Mouse (Mus musculus): ENCODE measurements around the gene Grm8. TPM values are rescaled to one million over a fixed set of nuclear protein-coding genes. Genes with fewer than 3 reads are reported as not detected.

Grm8 gene
- total RNA-seq, 2 experiments from 2014 or later = 22.9 to 27.3 TPM

- no peak overlapping the region for H3K27ac ChIP-seq
- no peak overlapping the region for H3K4me3 ChIP-seq
- intact Hi-C loops (cut with DNase I) = no loop called here
- no peak for TF ChIP-seq CTCF (IDR thresholded peaks at IDR 0.05)
- no peak for DNase-seq (ENCODE audit: extremely low spot score in 1 of 2, low spot score in 2 of 2)
Measured at GRCm38 (mm10) chr6:27812789-27813188, 322.2 kb downstream of the Grm8 start.

- Histone ChIP-seq H3K4me3 (no peak overlapping the region), H3K27ac (peak overlapping the region; percentile 10; the same call in 1 of the 2 replicates)
- TF ChIP-seq CTCF (IDR thresholded peaks at IDR 0.05) = no peak
- intact Hi-C loops (cut with DNase I) = no loop called here
- DNase-seq (ENCODE audit: extremely low spot score in 1 of 2, low spot score in 2 of 2) = no peak
Measured at GRCm38 (mm10) chr6:27809996-27810395, 325.0 kb downstream of the Grm8 start.

DNA sequence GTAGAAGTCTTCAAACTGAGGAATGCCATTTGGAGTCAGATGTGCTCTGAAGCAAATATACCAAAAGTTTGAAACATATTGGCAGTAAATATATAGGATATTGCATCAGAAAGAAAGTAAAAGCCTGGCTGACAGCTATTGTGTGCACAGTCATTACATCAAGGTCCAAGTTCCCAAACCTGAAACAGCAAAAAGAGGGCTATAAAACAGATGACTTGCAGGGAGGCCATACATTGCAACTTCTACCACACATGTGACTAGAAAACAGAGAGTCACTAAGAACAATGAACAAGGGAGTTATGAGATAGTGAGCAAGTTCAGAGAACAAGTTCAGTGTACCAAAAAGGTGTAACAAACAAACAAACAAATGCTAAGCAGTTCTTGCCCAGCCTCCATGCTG, 328.2 kb downstream of the Grm8 start:
- no peak overlapping the region for H3K27ac ChIP-seq
- H3K4me3 ChIP-seq = no peak overlapping the region
- TF ChIP-seq CTCF (IDR thresholded peaks at IDR 0.05) = no peak
- no peak for DNase-seq (ENCODE audit: extremely low spot score in 1 of 2, low spot score in 2 of 2)
- intact Hi-C loops (cut with DNase I) = no loop called here

- no peak overlapping the region for H3K4me3 ChIP-seq
- DNase-seq (ENCODE audit: extremely low spot score in 1 of 2, low spot score in 2 of 2) = no peak
- no peak overlapping the region for H3K27ac ChIP-seq
- intact Hi-C loops (cut with DNase I) = no loop called here
- no peak for TF ChIP-seq CTCF (IDR thresholded peaks at IDR 0.05)
Measured at GRCm38 (mm10) chr6:27800881-27801572, 334.0 kb downstream of the Grm8 start.

DNA sequence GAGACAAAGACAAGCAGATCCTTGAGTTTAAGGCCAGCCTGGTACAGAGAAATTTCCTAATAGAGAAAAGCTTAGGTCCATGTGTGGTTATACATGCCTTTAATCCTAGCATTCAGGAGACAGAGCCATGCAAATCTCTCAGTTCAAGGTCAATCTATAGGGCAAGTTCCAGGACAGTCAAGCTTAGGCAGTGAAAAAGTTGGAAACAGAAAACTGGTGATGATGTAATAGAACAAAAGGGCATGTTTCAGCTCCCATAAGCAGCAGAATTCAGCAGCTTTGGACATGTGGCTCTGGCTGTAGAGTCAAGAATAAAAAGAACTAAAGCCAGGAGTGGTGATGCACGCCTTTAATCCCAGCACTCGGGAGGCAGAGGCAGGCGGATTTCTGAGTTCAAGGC, 336.2 kb downstream of the Grm8 start:
- no peak overlapping the region for H3K4me3 ChIP-seq
- no peak overlapping the region for H3K27ac ChIP-seq
- no peak for DNase-seq (ENCODE audit: extremely low spot score in 1 of 2, low spot score in 2 of 2)
- no peak for TF ChIP-seq CTCF (IDR thresholded peaks at IDR 0.05)
- intact Hi-C loops (cut with DNase I) = no loop called here

- no peak for TF ChIP-seq CTCF (IDR thresholded peaks at IDR 0.05)
- no peak for DNase-seq (ENCODE audit: extremely low spot score in 1 of 2, low spot score in 2 of 2)
- intact Hi-C loops (cut with DNase I) = loop anchor here (1.0 kb wide), 1 partner anchor 100 kb away; no protein-coding TSS in a partner anchor
- H3K4me3 ChIP-seq = no peak overlapping the region
- peak overlapping the region; percentile 62 for H3K27ac ChIP-seq
Measured at GRCm38 (mm10) chr6:27789566-27789965, 345.4 kb downstream of the Grm8 start.

- peak in 1 of 2 experiments; percentile 10 for DNase-seq (ENCODE audit: extremely low spot score in 1 of 2, low spot score in 2 of 2)
- intact Hi-C loops (cut with DNase I) = loop anchor here (1.0 kb wide), 1 partner anchor 100 kb away; no protein-coding TSS in a partner anchor
- Histone ChIP-seq H3K27ac (peak overlapping the region; percentile 62), H3K4me3 (no peak overlapping the region)
- no peak for TF ChIP-seq CTCF (IDR thresholded peaks at IDR 0.05)
Measured at GRCm38 (mm10) chr6:27789151-27789550, 345.8 kb downstream of the Grm8 start.

- Histone ChIP-seq H3K4me3 (no peak overlapping the region), H3K27ac (no peak overlapping the region)
- DNase-seq (ENCODE audit: extremely low spot score in 1 of 2, low spot score in 2 of 2) = no peak
- intact Hi-C loops (cut with DNase I) = no loop called here
- no peak for TF ChIP-seq CTCF (IDR thresholded peaks at IDR 0.05)
Measured at GRCm38 (mm10) chr6:27782251-27782650, 352.7 kb downstream of the Grm8 start.

DNA sequence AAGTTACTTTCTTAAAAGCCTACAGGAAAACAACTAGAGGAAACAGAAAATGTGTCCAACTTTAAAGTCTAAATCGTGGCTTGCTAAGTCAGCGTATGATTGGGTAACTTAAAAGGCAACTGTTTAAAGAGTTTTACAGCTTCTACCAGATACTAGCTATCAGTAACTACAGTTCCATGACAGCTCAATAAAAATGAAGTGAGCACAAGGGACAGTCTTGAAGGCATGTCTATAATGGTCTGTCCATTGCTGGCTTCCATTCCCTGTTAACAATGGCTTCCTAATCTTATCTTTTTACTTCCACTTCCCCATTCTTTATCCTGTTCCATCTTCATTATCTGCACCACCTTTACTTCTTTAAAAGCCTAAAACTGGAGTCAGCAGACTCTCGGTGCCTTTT, 353.6 kb downstream of the Grm8 start:
- H3K27ac ChIP-seq = no peak overlapping the region
- TF ChIP-seq CTCF (IDR thresholded peaks at IDR 0.05) = no peak
- H3K4me3 ChIP-seq = no peak overlapping the region
- intact Hi-C loops (cut with DNase I) = loop anchor here (2.0 kb wide), 1 partner anchor 93 kb away; no protein-coding TSS in a partner anchor
- no peak for DNase-seq (ENCODE audit: extremely low spot score in 1 of 2, low spot score in 2 of 2)

DNA sequence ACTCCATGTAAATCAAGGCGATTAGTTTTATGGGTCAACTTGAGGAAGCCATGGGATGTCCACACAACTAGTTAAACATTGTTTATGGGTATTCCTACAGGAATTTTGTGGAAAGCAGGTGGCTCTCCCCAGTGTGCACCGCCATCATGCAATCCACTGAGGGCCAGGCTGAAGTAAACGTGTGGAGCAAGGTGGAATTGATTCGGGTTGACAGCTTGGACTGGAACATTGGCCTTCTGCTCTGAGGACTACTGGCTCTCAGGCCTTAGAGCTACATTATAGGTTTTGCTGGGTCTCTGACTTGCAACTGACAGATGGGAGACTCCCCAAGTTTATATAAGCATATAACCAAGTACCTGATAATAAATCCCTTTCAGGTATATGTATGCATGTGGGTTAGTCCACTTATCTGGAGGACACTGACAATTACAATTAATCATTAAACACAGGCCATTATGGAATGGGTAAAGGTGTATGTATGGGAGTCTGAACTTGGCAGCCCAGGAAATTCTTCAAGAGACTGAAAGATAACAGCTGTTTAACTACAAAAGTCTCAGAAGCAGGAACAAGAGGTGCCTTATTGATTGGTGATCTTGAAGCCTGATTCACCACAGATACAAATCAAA, 359.2 kb downstream of the Grm8 start:
- TF ChIP-seq CTCF (IDR thresholded peaks at IDR 0.05) = no peak
- intact Hi-C loops (cut with DNase I) = no loop called here
- DNase-seq (ENCODE audit: extremely low spot score in 1 of 2, low spot score in 2 of 2) = no peak
- Histone ChIP-seq H3K4me3 (no peak overlapping the region), H3K27ac (no peak overlapping the region)

DNA sequence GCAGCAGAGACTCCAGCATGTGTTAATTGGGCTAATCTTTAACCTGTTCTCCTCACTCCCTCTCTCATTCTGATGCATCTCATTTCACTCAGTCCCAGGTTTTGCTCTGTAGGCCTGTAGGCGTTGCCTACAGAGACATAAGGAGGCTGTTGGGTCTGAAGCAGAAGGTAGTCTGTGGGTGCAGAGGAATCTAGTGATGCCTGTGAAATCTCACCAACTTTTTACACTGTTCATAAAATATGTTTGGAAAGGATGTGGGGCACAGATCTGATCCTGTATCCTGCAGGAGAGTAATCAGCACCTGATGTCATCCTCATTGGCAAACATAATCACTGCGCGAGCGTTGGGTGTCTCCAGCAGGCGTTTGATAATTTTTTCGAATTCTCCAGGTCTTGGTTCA, 372.9 kb downstream of the Grm8 start:
- intact Hi-C loops (cut with DNase I) = loop anchor here (1.0 kb wide), 1 partner anchor 26 kb away; no protein-coding TSS in a partner anchor
- Histone ChIP-seq H3K27ac (no peak overlapping the region), H3K4me3 (no peak overlapping the region)
- DNase-seq (ENCODE audit: extremely low spot score in 1 of 2, low spot score in 2 of 2) = peak; percentile 10 to 25
- no peak for TF ChIP-seq CTCF (IDR thresholded peaks at IDR 0.05)

DNA sequence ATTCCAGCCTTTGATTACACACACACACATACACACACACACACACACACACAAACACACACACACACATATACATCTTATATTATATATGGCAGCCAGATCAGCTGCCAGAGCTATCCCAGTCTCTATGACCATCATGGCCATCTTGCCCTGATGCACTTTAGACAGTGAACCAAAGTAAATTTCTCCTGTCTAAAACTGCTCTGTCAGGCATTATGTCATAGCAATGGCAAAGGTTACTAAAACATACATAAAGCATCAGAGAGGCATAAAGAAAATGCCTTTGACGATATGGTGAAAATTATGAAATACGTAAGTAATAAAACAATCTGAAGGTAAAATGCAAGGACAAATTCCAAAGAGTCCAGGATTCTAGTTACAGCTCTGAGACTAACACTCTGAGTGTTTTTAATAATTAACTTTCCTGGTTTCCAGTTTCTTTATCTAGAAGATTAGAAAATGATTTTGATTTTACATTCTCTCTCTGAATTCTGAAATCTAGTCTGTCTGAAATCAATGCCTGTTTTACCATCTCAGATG, 381.6 kb downstream of the Grm8 start:
- no peak overlapping the region for H3K27ac ChIP-seq
- H3K4me3 ChIP-seq = no peak overlapping the region
- intact Hi-C loops (cut with DNase I) = no loop called here
- no peak for TF ChIP-seq CTCF (IDR thresholded peaks at IDR 0.05)
- no peak for DNase-seq (ENCODE audit: extremely low spot score in 1 of 2, low spot score in 2 of 2)

Measured in left cerebral cortex, adult 2 months (tissue).